Mouse (Mus musculus) liver, postnatal 0 days (tissue): ENCODE measurements around the gene Tm9sf4.

ENCODE experiments used
- CTCF ChIP-seq: sonication (generic); IDR thresholded peaks from 2 replicates; pipeline ENCODE4 v1.5.1; 2016; ENCODE audit warnings: antibody characterized with exemption, low read depth
- EP300 ChIP-seq: IDR thresholded peaks from 2 replicates; pipeline ENCODE4 v1.6.1; 2016; ENCODE audit warnings: antibody characterized with exemption, low read depth, mild to moderate bottlenecking

DNA sequence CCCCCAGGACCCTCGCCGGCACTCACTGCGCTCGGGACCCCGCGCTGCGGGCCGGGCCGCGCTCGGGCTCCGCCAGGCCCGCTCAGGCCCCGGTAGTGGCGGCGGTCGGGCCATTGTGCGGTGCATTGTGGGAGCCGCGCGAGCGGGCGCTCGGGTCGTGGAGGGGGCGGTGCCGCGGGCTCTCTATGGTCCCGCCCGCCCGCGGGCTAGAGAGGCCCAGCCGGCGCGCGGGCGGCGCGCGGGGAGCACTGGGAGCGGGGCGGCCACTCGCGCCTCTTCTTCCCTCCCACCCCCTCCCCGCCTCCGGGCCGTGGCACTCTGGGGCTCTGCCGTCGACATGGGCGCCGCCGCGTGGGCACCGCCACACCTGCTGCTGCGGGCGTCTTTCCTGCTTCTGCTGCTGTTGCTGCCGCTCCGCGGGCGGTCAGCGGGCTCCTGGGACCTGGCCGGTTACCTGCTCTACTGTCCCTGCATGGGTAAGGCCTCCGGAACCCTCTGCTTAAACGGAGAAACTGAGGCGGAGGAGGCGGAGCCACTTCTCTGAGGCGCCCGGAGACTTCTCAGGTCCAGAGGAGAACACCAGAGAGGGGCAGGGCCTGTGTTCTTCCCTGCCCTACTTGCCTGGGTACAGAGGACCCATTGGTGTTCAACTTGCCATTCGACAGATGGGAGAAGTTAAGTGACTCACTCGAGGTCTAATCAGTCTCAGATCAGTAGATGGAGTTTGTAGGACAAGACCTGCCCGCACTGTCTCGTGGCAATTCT lies 80.3 kb downstream of the Tm9sf4 start, which contains the start of the genes Plagl2 and Pofut1:
- TF ChIP-seq CTCF (peak; percentile 60), EP300 (no peak)
